Mouse (Mus musculus) c-Kit-negative CD71-positive TER-119-positive erythroid progenitor cells, embryonic 14.5 days (primary cell): Measurements from ENCODE around the gene Dcst2.

Experiments
- DNase-seq: peaks from one replicate; pipeline ENCODE4 v3.0.0-alpha.2; 2013; ENCODE audit warnings: low read depth, low spot score

Dcst2 gene

DNA sequence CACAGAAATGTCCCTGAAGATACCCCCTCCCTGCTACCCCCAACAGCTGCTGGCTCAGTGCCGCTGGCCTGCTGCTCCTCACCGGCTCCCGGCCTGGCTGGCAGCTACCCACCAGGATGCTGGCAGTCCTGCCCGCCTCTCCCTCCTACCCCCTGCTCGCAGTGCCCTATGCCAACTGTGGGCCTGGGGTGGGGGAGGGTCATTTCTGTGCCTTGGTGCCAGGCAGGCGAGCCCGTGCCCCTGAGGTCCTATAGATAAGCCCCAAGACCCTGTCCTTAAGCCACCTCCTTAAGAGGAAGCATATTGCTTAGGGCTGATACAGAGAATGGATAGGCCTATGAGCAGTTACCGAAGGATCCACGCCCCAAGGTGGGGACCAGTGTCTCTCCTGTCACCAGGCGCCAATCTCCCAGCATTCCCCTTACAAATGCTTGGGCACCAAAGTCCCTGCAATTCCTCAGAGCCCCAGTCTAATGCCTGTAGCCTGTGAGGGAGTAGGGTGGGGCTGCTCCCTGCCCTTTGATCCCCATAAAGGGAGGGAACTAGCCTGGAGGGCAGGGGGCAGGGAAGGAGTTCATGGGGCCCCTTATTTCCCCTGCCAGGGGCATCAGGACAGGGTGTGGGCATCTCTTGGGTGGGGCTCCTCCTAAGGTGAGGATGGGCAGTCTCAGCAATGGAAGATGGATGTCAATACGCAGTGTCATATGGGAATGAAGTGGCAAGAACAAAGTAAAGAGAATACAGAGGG is 26.5 kb downstream of the Dcst2 start:
- DNase-seq: no peak

DNA sequence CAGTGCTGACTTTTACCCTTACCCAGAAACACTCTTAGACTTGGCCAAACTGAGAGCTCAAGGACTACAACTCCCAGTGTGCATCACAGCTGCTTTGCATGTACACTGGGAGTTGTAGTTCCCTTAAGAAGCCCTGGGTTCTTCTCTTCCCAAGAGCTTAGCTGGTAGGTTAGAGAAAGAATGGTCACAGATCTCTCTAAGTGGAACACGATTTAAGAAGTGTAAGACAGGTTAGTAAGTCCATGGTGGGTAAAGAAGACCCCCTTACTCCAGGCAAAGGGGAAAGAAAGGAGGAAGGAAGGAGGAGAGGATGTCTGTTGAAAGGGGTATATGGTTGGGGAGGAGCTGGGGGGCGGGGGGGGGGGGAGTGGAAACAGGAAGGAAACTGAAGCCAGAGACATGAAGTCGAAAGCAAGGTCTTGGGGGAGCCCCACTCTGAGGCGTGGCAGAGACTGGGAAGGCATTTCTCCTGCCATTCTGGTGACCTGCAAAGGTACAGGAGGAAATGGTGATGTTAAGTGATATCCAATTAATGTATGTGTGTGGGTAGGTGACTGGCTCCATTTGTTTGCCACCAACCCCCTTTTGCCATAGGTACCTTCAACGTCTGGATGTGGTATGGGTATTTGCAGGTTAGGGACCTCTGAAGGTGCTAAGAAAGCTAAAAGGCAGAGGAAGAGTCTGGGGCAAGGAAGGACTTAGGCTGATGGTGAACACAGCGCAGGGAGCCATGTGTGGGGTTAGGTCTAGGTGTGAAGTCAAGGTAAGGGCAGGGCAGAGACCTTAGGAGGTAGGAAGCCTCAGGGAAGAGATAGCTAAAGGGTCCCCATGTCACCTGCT is 27.3 kb downstream of the Dcst2 start:
- no peak for DNase-seq

DNA sequence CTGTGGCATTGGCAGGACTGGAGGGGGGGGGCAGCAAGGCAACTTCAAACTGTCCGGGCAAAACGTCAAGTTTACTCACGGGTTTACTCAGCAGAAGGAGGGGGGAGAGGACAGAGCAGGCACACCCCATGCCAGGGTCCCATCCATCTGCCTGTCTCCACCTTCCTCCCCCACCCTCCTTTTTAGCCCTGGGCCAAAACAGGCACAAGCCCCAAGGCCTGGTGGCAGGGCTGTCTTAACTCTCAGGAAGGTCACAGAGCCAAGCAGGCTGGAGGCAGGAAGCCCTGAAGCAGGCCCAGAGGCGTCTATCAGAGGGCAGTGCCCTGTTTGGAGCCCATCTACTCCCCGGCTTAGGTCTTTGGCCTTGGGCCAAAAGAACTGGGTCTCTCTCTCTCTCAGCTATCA is 28.3 kb downstream of the Dcst2 start:
- no peak for DNase-seq

DNA sequence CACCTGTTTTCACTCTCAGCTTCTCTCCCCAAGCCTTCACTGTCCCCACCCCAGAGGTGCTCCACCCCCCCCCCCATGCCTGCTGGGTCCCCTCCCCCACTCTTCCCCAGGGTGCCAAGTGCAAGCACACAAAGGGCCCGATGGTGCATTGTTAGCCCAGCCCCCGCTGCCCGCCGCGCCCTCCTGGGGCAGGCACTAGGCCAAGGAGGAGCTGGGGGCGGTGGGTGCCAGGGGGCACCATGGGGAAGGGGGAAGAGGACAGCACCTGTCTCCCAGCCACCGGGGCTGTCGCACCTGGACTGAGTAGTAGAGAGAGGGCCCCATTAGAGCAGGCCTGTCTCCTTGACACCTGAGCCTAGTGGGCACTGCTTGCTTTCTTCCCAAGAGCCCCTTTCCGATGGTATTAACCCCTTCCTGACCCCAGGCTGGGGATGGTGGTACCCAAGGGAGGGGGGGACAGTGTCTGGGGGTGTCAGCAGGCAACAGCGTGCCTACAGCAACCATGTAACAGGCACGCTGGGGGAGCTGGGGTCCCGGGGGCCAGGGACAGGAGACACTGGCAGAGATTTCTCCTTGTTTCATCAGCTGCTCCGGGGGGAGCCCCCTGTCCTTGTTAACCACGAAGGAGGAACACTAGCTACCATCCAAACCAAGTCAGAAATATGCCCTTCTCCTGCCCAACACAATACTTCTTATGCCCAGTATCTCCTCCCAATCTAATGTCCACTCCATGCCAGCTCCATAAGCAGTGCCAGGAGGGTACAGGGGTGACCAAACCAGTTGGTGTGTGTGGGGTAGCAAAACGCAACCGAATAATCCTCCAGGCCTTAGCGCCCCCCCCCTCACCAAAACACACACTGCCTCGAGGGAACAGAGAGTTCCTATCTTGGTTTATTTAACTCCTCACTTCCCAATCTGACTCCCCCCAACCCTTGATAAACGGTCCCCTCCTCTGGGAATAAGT is 29.2 kb downstream of the Dcst2 start:
- no peak for DNase-seq

DNA sequence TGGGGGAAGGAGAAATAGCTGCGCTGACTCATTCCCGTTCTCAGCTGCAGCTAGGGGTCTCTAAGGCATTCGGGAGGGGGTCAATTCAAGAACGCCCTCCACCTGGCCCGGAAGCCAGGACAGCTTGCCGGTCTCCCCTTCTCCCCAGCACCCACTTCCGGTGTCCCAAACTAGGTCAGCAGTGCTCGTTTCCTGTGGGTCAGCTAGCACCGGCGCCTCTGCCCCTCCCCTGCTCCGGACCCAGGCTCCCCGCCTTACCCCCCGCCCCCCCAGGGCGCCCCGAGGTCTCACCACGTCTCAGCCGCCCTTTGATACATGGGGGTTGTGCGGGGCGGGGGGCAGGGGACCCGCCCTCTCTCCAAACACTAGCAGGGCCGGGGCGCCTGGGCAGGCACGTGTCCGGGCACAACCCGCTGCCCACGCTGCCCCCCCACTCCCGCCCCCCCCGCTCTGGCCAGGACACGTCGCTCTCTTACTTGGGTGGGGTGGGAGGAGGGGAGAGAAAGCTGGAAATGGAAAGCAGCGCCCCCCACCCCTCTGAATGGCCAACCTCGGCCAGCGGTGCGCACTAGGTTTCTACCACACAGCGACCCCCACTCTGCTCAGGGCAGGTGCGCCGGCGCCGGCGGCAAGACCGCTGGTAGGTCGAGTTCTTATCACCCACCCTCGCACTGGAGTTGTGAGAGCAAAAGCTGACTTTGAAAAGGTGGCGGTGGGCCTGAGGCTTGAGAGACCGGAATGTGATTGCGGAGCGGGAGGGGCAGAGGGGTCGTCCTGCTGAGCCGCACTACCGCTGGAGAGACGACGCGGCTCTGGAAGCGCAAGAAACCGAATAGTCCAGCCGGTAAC is 30.1 kb downstream of the Dcst2 start:
- no peak for DNase-seq

DNA sequence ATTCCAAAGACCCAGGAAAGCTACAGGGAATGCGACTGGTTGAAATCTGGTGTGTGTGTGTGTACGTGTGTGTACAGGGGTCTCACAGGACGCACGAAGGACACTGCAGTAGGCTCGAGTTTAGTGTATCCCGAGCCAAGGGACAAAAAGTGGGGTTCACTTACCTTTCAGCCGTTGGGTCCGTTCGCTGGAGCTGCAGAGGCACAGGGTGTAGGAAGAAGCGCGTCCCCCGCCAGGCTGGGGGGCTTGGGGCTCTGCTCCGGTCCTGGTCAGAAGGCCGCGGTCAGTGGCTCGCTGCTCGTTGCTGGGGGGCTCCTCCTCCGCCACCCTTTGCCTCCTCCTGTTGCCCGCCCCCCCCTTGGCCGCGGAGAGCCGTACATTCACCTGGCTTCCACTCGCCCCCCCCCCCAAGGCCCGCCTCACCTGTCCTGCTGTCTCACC is 31.1 kb downstream of the Dcst2 start:
- DNase-seq: no peak

DNA sequence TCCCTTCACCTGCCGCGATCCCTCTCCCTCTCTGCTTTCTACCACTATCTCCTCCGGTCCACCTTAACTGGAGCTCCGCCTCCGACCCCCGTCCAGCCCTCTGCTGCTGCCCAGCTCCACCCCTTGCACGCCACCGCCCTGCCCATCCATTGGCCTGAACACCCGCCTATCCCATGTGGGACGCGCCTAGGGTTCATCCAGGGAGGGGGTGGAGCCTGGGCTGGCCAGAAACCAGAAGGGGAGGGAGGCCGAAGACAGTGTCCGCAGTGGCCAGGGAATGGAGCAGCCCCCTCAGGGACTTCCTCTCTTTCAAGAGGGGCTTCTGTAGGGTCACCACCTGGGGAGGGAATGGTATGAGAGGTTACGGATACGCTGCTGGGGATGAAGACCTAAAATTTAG is 31.8 kb downstream of the Dcst2 start:
- peak; percentile 75 for DNase-seq

DNA sequence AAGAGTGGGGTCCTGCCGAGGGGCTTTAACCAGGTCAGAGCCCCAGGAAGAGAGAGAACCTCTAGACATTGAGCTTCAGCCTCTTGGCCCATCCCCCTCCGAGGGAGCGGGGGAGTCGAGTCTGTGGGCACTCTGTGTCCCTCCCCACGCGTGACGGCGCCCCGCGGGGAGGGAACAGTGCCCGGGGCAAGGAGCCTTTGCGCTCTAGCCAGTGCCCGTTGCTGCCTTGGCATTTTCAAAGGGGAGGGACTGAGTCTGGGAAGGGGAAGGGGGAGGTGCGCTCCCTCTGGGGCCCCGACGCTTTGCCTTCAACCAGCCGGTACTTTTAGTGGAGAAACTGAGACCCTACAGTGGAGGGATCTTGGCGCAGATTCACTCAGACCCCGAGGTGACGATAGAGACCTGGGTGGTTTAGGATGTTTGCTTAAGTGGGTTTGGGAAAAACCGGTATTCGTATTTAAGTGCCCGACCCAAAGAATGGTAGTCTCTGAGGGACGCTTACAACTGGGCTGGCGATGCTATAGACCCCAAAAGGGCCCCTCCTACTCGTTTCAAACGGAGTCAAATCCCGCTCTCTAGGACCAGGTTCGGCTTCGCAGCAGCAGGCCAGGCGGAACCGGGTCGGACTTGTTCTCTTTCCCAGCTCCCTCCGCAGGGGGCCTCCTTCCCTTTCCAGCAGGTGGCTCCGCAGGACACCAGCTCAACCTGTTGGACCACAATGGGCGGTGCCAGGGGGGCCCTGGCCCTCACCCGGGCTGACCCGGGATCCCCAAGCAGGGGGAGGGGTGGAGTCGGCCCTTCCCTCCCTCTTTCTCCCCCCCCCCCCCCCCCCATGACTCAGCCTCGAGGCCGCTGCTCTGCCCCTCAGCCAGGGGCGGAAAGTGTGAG is 32.5 kb downstream of the Dcst2 start, which contains the start of gene Zbtb7b:
TSS of gene Zbtb7b (minus strand) at position 771 of the 888 bp plus-strand sequence.
- no peak for DNase-seq

DNA sequence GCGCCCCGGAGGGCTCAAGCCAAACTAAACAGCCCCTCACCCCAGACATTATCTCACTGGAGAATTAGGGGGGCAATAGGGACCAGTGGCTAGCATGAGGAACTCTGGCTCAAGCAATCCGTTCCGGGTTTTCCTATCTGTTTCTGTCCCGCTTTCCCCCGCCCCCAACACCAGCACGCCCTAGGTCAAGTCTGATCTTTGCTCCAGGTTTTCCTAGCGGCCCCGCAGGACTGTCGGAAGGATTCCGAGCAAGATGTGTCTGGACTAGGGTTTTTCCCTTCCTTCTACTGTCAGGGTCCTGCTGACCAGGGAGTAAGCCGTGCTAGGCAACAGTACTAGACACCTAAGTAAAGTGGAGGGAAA is 33.1 kb downstream of the Dcst2 start:
- no peak for DNase-seq

DNA sequence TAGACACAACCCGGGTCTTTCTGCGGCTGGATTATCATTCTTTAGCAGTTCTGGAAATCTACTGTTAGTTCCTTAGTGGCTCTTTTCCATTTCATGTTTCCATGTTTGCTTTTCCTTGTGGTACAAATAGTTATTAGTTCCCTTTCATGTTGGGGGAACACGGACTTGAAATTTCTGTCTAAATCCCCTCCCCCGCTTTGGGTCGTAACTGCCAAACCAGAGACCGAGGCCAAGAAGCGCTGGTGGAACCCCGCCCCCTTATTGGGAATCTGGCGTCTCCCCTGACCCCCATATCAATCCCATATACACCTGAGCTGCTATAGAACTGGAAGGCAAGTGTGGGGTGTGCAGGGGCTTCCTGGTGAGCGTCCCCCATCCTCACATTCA is 33.6 kb downstream of the Dcst2 start:
- DNase-seq: no peak

DNA sequence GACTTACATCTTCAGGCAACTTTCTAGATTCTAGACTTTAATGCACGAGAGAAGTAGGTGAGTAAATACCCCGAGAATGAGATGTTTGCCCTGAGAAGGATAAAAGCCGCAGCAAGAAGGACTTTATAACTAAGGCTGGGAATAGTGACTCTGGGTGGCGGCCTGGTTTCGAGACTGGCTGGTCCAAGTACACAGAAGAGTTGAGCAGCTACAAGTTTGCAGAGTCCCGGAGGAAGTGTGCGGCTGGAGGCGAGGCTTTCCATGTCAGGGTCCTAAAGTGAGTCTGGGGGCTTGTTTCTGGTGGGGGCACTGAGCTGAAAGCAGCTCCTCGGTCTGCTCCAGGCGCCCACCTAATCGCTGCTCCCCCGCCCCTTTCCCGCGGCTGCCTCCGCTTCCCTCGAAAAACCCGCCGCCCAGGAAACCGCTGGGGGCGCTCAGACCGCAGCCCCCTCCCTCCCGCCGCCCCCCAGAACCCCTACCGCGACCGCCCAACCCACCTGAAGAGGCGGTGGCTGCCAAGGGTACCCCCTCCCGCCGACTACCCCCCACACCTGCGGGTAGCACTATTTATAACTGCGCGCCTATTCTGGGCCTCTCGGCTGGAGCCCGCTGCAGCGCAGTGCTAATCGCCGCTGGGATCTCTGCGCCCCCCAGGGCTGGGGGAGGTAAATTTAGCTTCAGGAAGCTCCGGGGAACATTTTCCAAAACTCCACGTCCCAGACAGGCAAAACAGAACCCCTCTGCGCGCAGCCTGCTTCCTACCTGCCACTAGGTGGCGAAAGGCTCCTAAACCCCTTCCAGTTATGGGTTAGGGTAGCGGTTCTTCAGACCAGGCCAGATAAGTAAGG is 34.3 kb downstream of the Dcst2 start:
- no peak for DNase-seq

DNA sequence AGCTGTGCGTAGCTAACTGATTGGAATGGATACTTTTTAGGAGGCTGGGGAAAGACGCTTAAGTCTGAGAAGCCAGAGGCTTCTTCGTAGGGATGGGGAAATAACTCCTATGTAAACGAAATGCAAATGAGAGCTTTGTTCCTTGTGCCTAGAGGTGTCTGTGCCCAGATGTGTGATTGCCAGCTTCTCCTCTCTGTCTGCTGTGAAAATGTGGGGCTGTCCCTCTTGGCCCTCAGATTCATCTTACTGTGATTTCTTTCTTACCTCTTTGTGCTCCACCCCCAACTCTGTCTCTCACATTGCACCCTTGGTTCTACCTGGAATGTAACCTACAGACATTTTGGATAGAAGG is 34.9 kb downstream of the Dcst2 start:
- DNase-seq: no peak

DNA sequence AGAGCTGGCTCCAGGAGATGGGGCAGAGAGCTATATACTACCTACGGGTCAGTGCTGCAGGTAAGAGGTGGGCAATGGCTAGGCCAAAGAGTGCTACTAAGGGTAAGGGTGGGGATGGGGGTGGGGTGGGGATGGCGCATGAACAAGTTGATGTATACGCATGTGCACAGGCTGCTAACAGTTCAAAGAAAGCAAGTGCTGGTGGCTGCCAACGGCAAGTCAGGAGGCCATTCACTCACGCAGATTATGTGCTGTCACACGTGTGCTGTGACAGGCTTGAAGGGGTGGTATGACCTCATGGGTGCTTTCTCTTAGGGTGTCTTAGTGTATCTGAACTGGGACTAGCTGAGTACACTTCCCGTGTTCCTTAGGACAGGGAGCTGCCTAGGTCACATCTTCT is 39.6 kb downstream of the Dcst2 start:
- no peak for DNase-seq

DNA sequence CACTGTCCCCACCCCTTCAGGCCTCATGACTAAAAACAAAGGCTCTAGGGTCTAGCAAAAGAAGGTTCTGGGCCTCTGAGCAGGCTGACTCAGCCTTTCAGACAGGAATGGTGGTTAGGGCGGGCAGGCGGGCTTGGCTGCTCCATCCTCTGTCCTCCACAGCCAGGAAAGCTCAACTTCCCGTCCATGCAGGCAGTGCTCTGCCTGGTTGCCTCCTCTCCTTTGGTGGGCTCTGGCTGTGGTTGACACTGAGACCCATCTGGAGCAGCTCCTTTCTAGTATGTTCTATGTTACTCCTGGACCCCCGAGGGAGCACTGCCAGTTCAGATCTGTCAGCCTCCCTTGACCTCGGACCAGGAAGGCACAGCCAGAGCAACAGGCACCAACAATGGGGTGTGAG is 40.9 kb downstream of the Dcst2 start, which contains the start of gene Lenep:
TSS of gene Lenep (minus strand) at position 101 of the 400 bp plus-strand sequence.
- no peak for DNase-seq

DNA sequence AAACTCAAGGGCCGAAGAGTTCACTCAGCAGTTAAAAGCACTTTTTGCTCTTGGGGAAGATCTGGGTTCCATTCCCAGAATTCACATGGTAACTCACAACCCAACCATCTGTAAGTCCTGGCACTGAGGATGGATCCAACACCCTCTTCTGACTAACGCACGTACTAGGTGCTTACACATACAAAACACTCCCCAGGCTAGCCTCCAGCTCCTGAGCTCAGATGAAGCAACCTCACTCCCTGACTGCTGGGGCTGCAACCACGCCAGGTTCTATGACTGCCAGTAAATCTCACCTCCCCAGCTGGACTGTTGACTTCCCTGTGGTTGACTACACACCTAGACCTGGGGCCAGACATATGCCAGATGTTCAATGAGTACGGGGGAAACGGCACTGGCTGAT is 45.1 kb downstream of the Dcst2 start:
- no peak for DNase-seq

DNA sequence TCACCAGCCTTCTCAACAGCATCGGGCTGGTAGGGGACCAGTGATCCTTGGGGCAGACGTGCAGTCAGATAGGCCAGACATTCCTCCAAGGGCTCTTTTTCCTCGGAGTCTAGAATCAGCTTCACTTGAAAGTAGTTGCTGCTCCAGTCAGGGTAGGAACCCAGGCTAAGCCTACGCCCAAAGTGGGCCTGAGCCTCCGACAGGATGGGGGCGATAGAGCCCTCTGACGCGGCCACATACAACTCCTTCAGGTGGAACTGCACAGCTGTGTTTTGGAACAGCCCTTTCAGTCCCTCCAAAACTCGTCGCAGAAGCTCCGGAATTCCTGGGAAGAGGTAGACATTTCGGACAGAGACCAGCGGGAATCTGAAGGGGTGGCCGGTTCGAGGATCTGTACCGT is 46.7 kb downstream of the Dcst2 start:
- no peak for DNase-seq

DNA sequence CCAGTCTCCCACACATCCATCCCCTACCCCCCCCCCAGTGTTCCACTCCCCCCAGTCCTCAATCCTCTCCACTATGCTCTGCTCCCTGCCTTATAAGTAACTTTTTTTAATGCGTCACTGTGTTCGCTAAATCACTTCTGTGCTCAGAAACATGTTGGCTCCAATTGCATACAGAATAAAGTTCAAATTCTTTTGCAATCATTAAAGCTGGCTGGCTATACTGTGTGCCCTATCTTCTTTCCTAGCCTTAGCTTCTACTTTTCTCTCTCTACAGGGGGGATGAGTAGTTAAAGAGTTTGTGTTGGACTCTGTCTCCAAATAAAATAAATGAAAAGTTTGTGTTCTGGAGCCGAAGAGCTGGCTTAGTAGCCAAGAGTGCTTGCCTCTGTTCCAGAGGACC is 47.9 kb downstream of the Dcst2 start:
- no peak for DNase-seq

DNA sequence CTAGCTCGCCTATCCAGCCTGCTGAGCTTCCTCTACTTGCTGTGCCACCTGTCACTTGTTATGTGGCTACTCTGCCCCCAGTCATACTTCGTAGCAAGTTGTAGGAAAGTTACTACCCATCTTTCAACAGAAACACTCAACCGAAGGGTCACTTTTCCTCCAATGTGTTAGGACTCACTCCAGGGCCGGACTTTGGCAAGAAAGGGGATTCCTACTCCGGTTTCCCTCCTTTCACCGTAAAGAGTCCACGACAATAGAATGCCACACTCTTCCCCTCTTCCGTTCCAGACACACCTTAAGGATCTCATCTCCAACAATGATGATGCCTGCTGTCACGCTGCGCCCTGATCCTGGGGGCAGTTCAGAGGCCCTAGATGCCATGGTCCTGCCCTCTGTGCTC is 49.1 kb downstream of the Dcst2 start:
- DNase-seq: no peak
